ENCODE assay signal across 8 mouse cellular contexts in the genomic region with DNA sequence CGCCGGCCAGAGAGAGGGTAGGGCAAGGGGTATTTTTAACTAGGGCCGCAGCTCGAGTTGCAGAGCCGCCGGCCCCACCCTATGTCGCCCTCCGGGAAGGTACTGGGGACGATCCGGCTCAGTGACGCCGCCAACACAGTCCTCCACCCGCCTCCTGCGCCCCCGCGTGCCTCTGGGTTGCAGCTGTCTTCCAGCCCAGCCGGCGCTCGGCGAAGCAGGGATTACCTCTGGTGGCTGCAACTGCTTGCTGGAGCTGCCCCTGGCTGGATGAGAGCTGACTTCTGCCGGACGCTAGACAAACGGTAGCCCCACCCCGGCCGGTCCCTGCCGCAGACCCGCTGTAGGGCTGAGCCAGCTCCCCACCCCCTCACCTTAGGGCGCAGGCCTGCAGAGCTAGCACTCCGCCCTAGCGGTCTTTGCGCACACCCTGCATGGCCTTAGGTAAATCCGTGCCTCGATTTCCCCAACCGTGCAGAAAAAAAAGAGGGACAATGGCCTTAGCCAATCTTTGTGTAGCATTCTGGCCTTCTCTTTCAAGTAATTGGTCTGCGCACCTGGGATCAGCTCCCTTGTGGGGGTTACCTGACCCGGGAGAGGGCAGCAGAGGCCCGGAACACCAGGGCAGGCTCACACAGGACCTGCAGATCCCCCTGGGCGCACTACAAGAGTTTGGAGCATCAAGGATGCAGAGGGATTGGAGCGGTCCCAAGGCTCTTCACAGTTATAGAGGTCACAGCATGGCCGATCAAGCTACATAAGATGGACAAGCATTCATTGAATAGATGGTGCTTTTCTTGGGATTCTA. TPM values are rescaled to one million over a fixed set of nuclear protein-coding genes. Genes with fewer than 3 reads are reported as not detected.
DNase-seq lines count a peak whose midpoint lies in the region; ATAC-seq lines count a peak whose summit lies in the region.

TSS of gene Capn1 (minus strand) at position 387 of the 805 bp plus-strand sequence.

- DNase-seq in ZHBTc4 (ENCODE audit: low read depth, low spot score), result peak; percentile 88
- DNase-seq in embryo, embryonic 10 days (ENCODE audit: low spot score), result peak; percentile 81
- DNase-seq in gastrocnemius, postnatal 10 days, result peak; percentile 84
- peak; percentile 83 for DNase-seq in induced T-regulatory cell, adult 2 months (ENCODE audit: low read depth)
- DNase-seq in left cerebral cortex, postnatal 10 days (ENCODE audit: extremely low spot score in 1 of 2, low spot score in 2 of 2), result peak; percentile 16 to 83
- DNase-seq in right cerebral cortex, postnatal 14 days, result peak; percentile 68
- DNase-seq in urinary bladder, postnatal 36 days (ENCODE audit: low spot score in 2 of 2), result peak; percentile 67 to 74

- peak; percentile 66 for ATAC-seq in megakaryocyte progenitor cell, adult 5-6 weeks (replicated peaks; ENCODE audit: poor library complexity)

- intact Hi-C loops in left cerebral cortex, postnatal 10 days (cut with DNase I), result loop anchor here (10.0 kb wide), 1 partner anchor 231 kb away; no protein-coding TSS in a partner anchor

RNA-seq across cellular contexts. Expression of gene Capn1, which starts in this region (rescaled TPM):
- total RNA-seq in gastrocnemius, postnatal 10 days (2021), result 10 to 100 TPM; 78.1 to 83.8 TPM
- total RNA-seq in left cerebral cortex, postnatal 10 days (2021), result 10 to 100 TPM; 18.2 to 19.3 TPM
- 18.6 and 20.0 TPM in 2 replicates for total RNA-seq in megakaryocyte progenitor cell, adult 5-6 weeks (2015)
- 36.8 and 38.4 TPM in 2 replicates for total RNA-seq in megakaryocyte progenitor cell, adult 5-6 weeks (2017)

Comparison
In these comparisons a context has a peak if more than half of its experiments do, and no peak if none do; other contexts are left out.
1. Peak in every context shown above with its lines: DNase-seq and ATAC-seq.